Mouse (Mus musculus) liver, embryonic 11.5 days (tissue): ENCODE measurements around the gene Kynu. TPM values are rescaled to one million over a fixed set of nuclear protein-coding genes. Genes with fewer than 3 reads are reported as not detected.

ENCODE experiments used
- ATAC-seq: fragments of 200-750 bp; cut with Nextera tagmentation; replicated peaks from 2 replicates; pipeline ENCODE4 v1.8.0; 2017; ENCODE audit warnings: moderate number of reproducible peaks, mild to moderate bottlenecking, moderate TSS enrichment, moderate library complexity; ENCODE audit not compliant: low FRiP score
- DNase-seq: peaks from one replicate; pipeline ENCODE4 v3.0.0-alpha.2; 2017; ENCODE audit warnings: low spot score
- H3K27ac ChIP-seq: fragments of 300-500 bp; sonication (generic); 2 replicates; pipeline ENCODE4 v1.5.1; 2014; ENCODE audit warnings: mild to moderate bottlenecking, low read depth, low read length, control low read depth
- H3K27me3 ChIP-seq: fragments of 300-500 bp; sonication (generic); replicated peaks from 2 replicates; pipeline ENCODE4 v1.6.1; 2014; ENCODE audit warnings: low read length, mixed read lengths; ENCODE audit not compliant: control insufficient read depth, insufficient read depth
- H3K36me3 ChIP-seq: fragments of 300-500 bp; sonication (generic); 2 replicates; pipeline ENCODE4 v1.6.1; 2014; ENCODE audit warnings: mild to moderate bottlenecking, low read length, moderate library complexity, mixed read lengths; ENCODE audit not compliant: control insufficient read depth, insufficient read depth
- H3K4me1 ChIP-seq: fragments of 300-500 bp; sonication (generic); replicated peaks from 2 replicates; pipeline ENCODE4 v1.6.1; 2014; ENCODE audit warnings: low read length, mixed read lengths; ENCODE audit not compliant: control insufficient read depth, insufficient read depth
- H3K4me2 ChIP-seq: fragments of 300-500 bp; sonication (generic); 2 replicates; pipeline ENCODE4 v1.6.1; 2014; ENCODE audit warnings: mild to moderate bottlenecking, control low read depth, moderate library complexity
- H3K4me3 ChIP-seq: fragments of 300-500 bp; sonication (generic); 2 replicates; pipeline ENCODE4 v1.5.1; 2014; ENCODE audit warnings: low read depth, low read length, control low read depth
- H3K9ac ChIP-seq: fragments of 300-500 bp; sonication (generic); 2 replicates; pipeline ENCODE4 v1.6.1; 2014; ENCODE audit warnings: low read depth, low read length, control low read depth
- H3K9me3 ChIP-seq: fragments of 300-500 bp; sonication (generic); 2 replicates; pipeline ENCODE4 v1.6.1; 2016; ENCODE audit warnings: low read length, inconsistent platforms, mixed read lengths; ENCODE audit not compliant: control insufficient read depth
- WGBS: fragments of 180-500 bp; shearing (Covaris S2); extraction: QIAGEN DNeasy Blood & Tissue Kit; methylation state at CpG from one replicate; pipeline ENCODE4 v1.1.7; 2014; 5-methylcytosine and 5-hydroxymethylcytosine counted together
- polyA plus RNA-seq: library from polyadenylated mRNA; unstranded; fragments of >200 nt; fragmentation: Nextera tagmentation; extraction: Ambion mirVana; gene quantifications from 2 replicates; pipeline ENCODE4 v1.2.1, GENCODE M21; 2014

Kynu gene
- polyA plus RNA-seq: 0.38 and 0.43 TPM in 2 replicates

DNA sequence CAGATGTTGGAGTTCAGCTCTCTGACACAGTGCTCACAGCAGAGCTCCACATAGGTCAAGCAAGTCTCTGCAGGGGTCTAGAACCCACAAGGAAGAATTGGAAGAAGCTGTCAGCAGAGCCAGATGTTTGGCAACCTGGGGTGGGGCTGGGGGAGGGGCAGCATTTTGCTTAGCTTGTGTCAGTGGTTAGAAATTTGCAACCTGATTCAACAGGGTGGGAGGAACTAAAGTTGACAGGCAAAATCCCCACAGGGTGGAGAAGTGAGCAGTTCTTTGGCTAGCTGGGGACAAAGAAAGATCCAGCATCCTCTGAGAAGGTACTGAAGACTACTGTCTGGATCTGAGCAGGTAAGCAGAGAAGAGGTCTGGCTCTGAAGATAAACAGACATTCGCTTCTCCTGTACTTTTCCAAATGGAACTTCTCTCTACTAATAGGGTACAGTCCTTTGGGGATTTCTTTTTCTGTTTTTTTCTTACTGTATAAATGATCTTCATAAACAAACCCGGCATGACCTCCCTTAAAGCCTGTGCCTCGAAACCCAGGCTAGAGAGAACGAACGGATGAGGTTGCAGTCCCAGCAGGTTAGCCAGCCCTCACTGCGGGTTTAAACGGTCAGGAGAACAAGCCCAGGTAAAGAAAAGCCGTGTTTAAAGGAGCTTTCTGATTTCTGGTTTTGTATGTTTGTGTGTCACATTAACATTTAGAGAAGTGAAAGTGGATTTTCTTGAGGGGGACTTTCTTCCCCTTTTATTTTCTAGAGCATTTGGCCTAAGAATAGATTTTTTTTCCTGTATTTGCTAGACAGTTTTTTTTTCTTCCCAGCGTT lies at the start of gene Kynu:
Gene Kynu, plus strand, starts transcription at position 268 of the 827 bp plus-strand sequence.
- Histone ChIP-seq H3K36me3 (no peaks in the 10 kb centered on the region), H3K27me3 (no peaks in the 10 kb centered on the region), H3K9ac (no peak within 1 kb of the TSS), H3K4me1 (no peaks in the 10 kb centered on the region), H3K9me3 (no peaks in the 10 kb centered on the region), H3K4me3 (no peak within 1 kb of the TSS), H3K27ac (no peak within 1 kb of the TSS), H3K4me2 (no peak within 1 kb of the TSS)
- ATAC-seq: no peak
- DNase-seq: no peak
- WGBS: 28% methylated on average over 9 of the region's 9 CpGs

DNA sequence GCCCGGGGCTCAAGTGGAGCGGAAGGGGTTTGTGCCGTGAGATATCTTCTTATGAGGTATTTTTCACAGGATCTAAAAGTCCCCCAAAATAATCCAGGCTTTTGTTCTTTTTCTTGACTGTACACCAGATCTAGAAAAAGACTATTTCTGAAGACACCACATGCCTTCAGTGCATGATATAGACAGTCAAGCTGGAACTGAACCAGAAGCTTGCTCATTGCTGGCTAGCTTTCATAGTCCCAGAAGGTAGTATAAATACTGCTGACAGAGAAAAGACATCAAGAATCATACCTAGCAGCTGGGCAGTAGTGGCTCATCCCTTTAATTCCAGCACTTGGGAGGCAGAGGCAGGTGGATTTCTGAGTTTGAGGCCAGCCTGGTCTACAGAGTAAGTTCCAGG lies 48.9 kb upstream of the Kynu start:
- no peak for DNase-seq
- no peak overlapping the region for H3K9ac ChIP-seq
- WGBS: 90% methylated on average over 3 of the region's 3 CpGs

DNA sequence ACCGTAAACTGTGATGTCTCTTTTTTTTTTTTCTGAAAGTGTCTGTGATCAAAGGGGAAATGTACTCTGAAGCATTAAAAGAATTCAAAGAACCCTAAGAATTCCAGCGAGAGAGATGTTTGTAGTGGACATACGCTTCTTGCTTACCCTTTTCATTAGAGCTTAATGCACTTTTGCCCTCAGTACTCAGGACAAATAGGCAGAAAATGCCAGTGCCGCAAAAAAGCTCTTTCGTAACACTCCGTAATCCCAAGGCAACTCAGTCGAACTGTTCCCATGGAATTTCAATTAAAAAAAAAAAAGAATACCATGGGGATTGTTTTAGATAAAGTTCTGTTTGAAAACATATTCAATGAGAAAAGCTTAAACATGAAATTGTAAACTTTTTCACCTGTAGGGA lies 41.3 kb upstream of the Kynu start:
- no peaks in the 10 kb centered on the region for H3K27me3 ChIP-seq
- H3K4me3 ChIP-seq: no peak overlapping the region
- no peak for ATAC-seq
- no peak overlapping the region for H3K4me2 ChIP-seq
- H3K9ac ChIP-seq: no peak overlapping the region
- H3K36me3 ChIP-seq: no peaks in the 10 kb centered on the region
- H3K9me3 ChIP-seq: no peaks in the 10 kb centered on the region
- no peak overlapping the region for H3K27ac ChIP-seq
- no peak for DNase-seq
- H3K4me1 ChIP-seq: no peaks in the 10 kb centered on the region
- WGBS: 62% methylated on average over 7 of the region's 7 CpGs

More for the DNA sequence above, 48.9 kb upstream of the Kynu start:
- Histone ChIP-seq H3K9me3 (no peaks in the 10 kb centered on the region), H3K27me3 (no peaks in the 10 kb centered on the region), H3K4me3 (no peak overlapping the region), H3K4me1 (no peaks in the 10 kb centered on the region), H3K27ac (no peak overlapping the region), H3K4me2 (no peak overlapping the region), H3K36me3 (no peaks in the 10 kb centered on the region)
- ATAC-seq: no peak

DNA sequence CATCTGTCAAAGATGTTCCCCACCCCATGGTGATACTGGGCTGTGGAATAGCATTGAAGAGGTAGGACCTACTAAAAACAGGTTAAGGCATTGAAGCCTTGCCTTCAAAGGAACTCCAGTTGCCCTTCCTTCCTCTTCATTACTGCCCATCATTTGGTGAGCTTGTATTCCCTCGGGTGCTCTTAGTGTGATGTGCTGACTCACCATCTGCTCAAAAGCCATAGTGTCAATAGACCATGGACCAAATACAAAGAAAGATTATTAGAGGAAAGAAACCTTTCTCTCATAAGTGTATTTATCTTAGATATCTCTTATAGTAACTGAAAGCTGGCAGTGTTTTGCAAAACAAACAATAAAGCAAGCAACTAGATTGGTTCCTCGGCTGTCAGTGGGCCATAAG lies 20.7 kb upstream of the Kynu start:
- 69% methylated on average over 2 of the region's 2 CpGs for WGBS
- Histone ChIP-seq H3K9me3 (no peaks in the 10 kb centered on the region), H3K27me3 (no peaks in the 10 kb centered on the region), H3K27ac (no peak overlapping the region), H3K9ac (no peak overlapping the region), H3K4me1 (no peaks in the 10 kb centered on the region), H3K4me2 (no peak overlapping the region), H3K36me3 (no peaks in the 10 kb centered on the region), H3K4me3 (no peak overlapping the region)
- ATAC-seq (no peak), DNase-seq (no peak)

DNA sequence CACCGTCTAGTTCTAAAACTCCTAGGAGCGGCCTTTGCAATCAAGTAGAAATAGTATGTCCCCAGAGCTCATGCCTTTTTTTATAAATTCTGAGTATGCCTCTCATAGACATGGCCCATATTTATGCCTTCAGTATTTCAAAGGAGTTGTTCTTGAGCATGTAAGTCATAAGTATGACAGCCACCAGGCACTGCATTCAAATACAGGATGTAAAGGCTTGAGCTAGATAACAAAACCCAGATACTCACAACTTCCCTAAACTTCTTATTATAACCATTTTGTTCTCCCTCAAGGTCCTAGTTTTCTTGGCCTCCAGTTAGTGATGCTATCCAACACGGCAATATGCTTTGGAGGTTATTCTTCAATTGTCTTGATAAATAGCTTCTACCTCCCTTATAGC lies 12.5 kb upstream of the Kynu start:
- H3K4me3 ChIP-seq: no peak overlapping the region
- ATAC-seq: no peak
- H3K27me3 ChIP-seq: no peaks in the 10 kb centered on the region
- H3K4me2 ChIP-seq: no peak overlapping the region
- no peak for DNase-seq
- no peaks in the 10 kb centered on the region for H3K9me3 ChIP-seq
- H3K27ac ChIP-seq: no peak overlapping the region
- no peaks in the 10 kb centered on the region for H3K4me1 ChIP-seq
- H3K9ac ChIP-seq: no peak overlapping the region
- no peaks in the 10 kb centered on the region for H3K36me3 ChIP-seq
- WGBS: 85% methylated on average over 3 of the region's 3 CpGs

DNA sequence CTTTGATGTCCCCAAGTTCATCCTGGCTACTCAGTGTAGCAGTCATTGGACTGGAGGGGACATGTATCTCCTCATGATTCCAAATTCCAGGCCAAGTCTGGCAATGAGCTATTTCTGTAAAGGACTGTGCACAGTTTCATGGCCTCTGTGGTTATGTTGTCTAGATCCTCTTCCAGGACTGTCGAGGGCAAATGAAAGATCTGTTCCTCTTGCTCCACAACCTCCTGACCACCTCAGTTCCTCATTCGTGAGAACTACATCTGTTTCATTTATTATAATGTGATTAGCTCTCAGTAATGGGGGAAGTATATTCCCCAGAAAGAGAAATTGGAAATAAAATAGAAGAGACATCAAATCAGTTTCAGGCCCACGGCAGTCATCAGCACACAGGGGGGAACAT lies 9.5 kb upstream of the Kynu start:
- no peak for ATAC-seq
- Histone ChIP-seq H3K9ac (no peak overlapping the region), H3K4me2 (no peak overlapping the region), H3K9me3 (no peaks in the 10 kb centered on the region), H3K27ac (no peak overlapping the region), H3K36me3 (no peaks in the 10 kb centered on the region), H3K4me3 (no peak overlapping the region), H3K27me3 (no peaks in the 10 kb centered on the region), H3K4me1 (no peaks in the 10 kb centered on the region)
- DNase-seq: no peak
- WGBS: 47% methylated on average over 3 of the region's 3 CpGs

DNA sequence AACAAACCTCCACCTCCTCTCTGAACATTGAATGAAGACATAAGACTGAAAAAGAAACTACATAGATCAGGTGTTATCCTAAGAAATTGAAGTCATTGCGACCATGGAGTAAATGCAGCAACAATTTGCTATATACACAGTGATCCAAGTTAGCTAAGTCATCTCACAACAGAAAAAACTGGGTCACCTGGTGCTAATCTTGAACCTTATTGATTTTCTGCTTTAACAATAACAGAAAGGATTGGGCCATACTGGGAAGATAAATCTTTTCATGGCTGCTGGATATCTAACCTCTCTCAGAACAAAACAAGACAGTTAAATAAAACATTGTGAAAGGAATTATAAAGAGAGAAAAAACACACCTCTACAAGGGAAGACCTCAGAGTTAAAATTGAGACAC lies 8.7 kb upstream of the Kynu start:
- Histone ChIP-seq H3K27me3 (no peaks in the 10 kb centered on the region), H3K4me2 (no peak overlapping the region), H3K36me3 (no peaks in the 10 kb centered on the region), H3K9me3 (no peaks in the 10 kb centered on the region), H3K9ac (no peak overlapping the region), H3K4me3 (no peak overlapping the region), H3K4me1 (no peaks in the 10 kb centered on the region), H3K27ac (no peak overlapping the region)
- 73% methylated on average over 1 of the region's 1 CpGs for WGBS
- DNase-seq (no peak), ATAC-seq (no peak)

DNA sequence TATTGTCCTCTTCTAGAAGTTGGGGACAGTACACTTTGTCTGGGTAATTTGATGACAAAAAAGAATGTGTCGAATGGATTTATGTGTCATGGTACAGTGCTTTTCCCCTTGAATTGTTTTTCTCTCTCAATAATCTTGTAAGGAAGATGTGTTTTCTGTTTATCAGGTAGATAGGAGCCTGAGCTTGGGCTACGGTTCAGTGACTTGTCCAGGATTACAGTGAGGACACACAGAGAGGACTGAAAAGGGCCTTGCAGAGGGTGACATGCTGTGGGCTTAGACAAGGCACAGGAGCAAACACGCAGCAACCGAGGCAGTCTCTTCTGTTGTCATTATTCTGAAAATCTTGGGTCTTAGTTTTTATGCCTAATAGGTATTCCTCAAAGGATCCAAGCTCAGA lies 913 bp upstream of the Kynu start:
- Histone ChIP-seq H3K9me3 (no peaks in the 10 kb centered on the region), H3K4me2 (no peak overlapping the region)
- WGBS: 80% methylated on average over 4 of the region's 4 CpGs

DNA sequence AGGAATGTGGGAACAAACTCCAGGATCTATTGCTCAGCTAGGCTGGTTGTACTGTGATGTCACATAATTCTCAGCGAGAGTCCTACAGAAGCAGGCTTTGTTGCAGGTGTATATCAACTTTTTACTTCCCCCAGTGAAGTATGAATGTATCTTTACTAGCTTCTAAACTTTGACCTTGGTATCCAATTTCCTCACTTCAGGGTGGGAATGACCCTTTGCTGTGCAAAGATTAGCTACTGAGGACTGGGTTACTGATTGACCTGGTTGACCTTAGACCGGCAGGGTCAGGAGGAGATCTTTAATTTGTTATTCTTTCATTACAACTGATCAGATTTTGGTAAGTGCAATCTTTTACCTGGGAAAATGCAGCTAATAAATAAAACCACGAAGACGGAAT lies 758 bp downstream of the Kynu start:
- ATAC-seq: no peak
- no peak overlapping the region for H3K27ac ChIP-seq
- DNase-seq: no peak
- no peaks in the 10 kb centered on the region for H3K27me3 ChIP-seq
- no peak overlapping the region for H3K4me2 ChIP-seq
- WGBS: 66% methylated on average over 4 of the region's 4 CpGs
- H3K4me3 ChIP-seq: no peak overlapping the region
- H3K36me3 ChIP-seq: no peaks in the 10 kb centered on the region
- no peaks in the 10 kb centered on the region for H3K9me3 ChIP-seq
- no peaks in the 10 kb centered on the region for H3K4me1 ChIP-seq
- no peak overlapping the region for H3K9ac ChIP-seq

More for the DNA sequence above, 913 bp upstream of the Kynu start:
- H3K9ac ChIP-seq: no peak overlapping the region
- no peaks in the 10 kb centered on the region for H3K36me3 ChIP-seq
- no peaks in the 10 kb centered on the region for H3K27me3 ChIP-seq
- H3K4me1 ChIP-seq: no peaks in the 10 kb centered on the region
- H3K27ac ChIP-seq: no peak overlapping the region
- no peak overlapping the region for H3K4me3 ChIP-seq
- DNase-seq (no peak), ATAC-seq (no peak)
